Mouse (Mus musculus): Measurements from ENCODE around the gene Zmynd10. TPM values are rescaled to one million over a fixed set of nuclear protein-coding genes. Genes with fewer than 3 reads are reported as not detected.

The Zmynd10 gene
- total and polyA plus RNA-seq, 2 experiments from 2014 or later, result 0.25 TPM; not detected in 1

GRCm38 (mm10) chr9:107534408-107535202 lies 12.5 kb upstream of the Zmynd10 start:
- under 1% methylated on average over 40 of the region's 40 CpGs for WGBS
- Histone ChIP-seq H3K4me2 (ENCODE audit: low read depth, low read length) (peak overlapping the region; percentile 99), H3K36me3 (replicated peaks; ENCODE audit: control insufficient read depth, insufficient read depth, low read length) (peaks cover 31% of the 10 kb centered on the region), H3K27ac (ENCODE audit: low read depth) (peak overlapping the region; percentile 88), H3K4me3 (ENCODE audit: low read depth, low read length) (peak overlapping the region; percentile 87), H3K9ac (replicated peaks; ENCODE audit: low read depth, low read length) (peak overlapping the region; percentile 80), H3K4me1 (ENCODE audit: control insufficient read depth, insufficient read depth) (peaks cover 28% of the 10 kb centered on the region), H3K27me3 (ENCODE audit: control insufficient read depth, insufficient read depth, low read length) (no peaks in the 10 kb centered on the region), H3K9me3 (replicated peaks; ENCODE audit: control insufficient read depth, low read length) (no peaks in the 10 kb centered on the region)
- no peak for DNase-seq (ENCODE audit: low spot score)
- ATAC-seq (ENCODE audit: insufficient read depth, low read depth), result peak; percentile 0; the same call in 1 of the 2 replicates
- no peak for TF ChIP-seq CTCF (IDR thresholded peaks at IDR 0.05; ENCODE audit: low read depth)
- TF ChIP-seq EP300 (IDR thresholded peaks at IDR 0.05; ENCODE audit: low read depth), result no peak

- no peaks in the 10 kb centered on the region for H3K27me3 ChIP-seq (ENCODE audit: control insufficient read depth, insufficient read depth, low read length)
- H3K4me2 ChIP-seq (ENCODE audit: low read depth, low read length), result no peak overlapping the region
- H3K4me3 ChIP-seq (ENCODE audit: low read depth, low read length), result no peak overlapping the region
- no peak for DNase-seq (ENCODE audit: low spot score)
- H3K9ac ChIP-seq (replicated peaks; ENCODE audit: low read depth, low read length), result no peak overlapping the region
- H3K36me3 ChIP-seq (replicated peaks; ENCODE audit: control insufficient read depth, insufficient read depth, low read length), result peaks cover 36% of the 10 kb centered on the region
- H3K4me1 ChIP-seq (ENCODE audit: control insufficient read depth, insufficient read depth), result peaks cover 42% of the 10 kb centered on the region
- ATAC-seq (ENCODE audit: insufficient read depth, low read depth), result no peak
- H3K27ac ChIP-seq (ENCODE audit: low read depth), result no peak overlapping the region
- WGBS, result 93% methylated on average over 7 of the region's 7 CpGs
- no peaks in the 10 kb centered on the region for H3K9me3 ChIP-seq (replicated peaks; ENCODE audit: control insufficient read depth, low read length)
- TF ChIP-seq CTCF (IDR thresholded peaks at IDR 0.05; ENCODE audit: low read depth) (no peak), EP300 (IDR thresholded peaks at IDR 0.05; ENCODE audit: low read depth) (no peak)
Observed at GRCm38 (mm10) chr9:107538231-107538630, 8.9 kb upstream of the Zmynd10 start.

GRCm38 (mm10) chr9:107538711-107539110 lies 8.4 kb upstream of the Zmynd10 start:
- Histone ChIP-seq H3K4me1 (ENCODE audit: control insufficient read depth, insufficient read depth) (peaks cover 38% of the 10 kb centered on the region), H3K9me3 (replicated peaks; ENCODE audit: control insufficient read depth, low read length) (no peaks in the 10 kb centered on the region), H3K36me3 (replicated peaks; ENCODE audit: control insufficient read depth, insufficient read depth, low read length) (peaks cover 36% of the 10 kb centered on the region), H3K4me3 (ENCODE audit: low read depth, low read length) (no peak overlapping the region), H3K4me2 (ENCODE audit: low read depth, low read length) (no peak overlapping the region), H3K9ac (replicated peaks; ENCODE audit: low read depth, low read length) (no peak overlapping the region), H3K27me3 (ENCODE audit: control insufficient read depth, insufficient read depth, low read length) (no peaks in the 10 kb centered on the region), H3K27ac (ENCODE audit: low read depth) (no peak overlapping the region)
- WGBS, result 87% methylated on average over 3 of the region's 3 CpGs
- ATAC-seq (ENCODE audit: insufficient read depth, low read depth) (no peak), DNase-seq (ENCODE audit: low spot score) (no peak)
- TF ChIP-seq EP300 (IDR thresholded peaks at IDR 0.05; ENCODE audit: low read depth), result no peak
- no peak for TF ChIP-seq CTCF (IDR thresholded peaks at IDR 0.05; ENCODE audit: low read depth)

- Histone ChIP-seq H3K27ac (ENCODE audit: low read depth) (no peak overlapping the region), H3K9ac (replicated peaks; ENCODE audit: low read depth, low read length) (no peak overlapping the region), H3K4me3 (ENCODE audit: low read depth, low read length) (no peak overlapping the region), H3K27me3 (ENCODE audit: control insufficient read depth, insufficient read depth, low read length) (no peaks in the 10 kb centered on the region), H3K9me3 (replicated peaks; ENCODE audit: control insufficient read depth, low read length) (no peaks in the 10 kb centered on the region), H3K4me2 (ENCODE audit: low read depth, low read length) (no peak overlapping the region), H3K36me3 (replicated peaks; ENCODE audit: control insufficient read depth, insufficient read depth, low read length) (peaks cover 47% of the 10 kb centered on the region), H3K4me1 (ENCODE audit: control insufficient read depth, insufficient read depth) (peaks cover 38% of the 10 kb centered on the region)
- ATAC-seq (ENCODE audit: insufficient read depth, low read depth), result no peak
- no peak for DNase-seq (ENCODE audit: low spot score)
- TF ChIP-seq CTCF (IDR thresholded peaks at IDR 0.05; ENCODE audit: low read depth) (no peak), EP300 (IDR thresholded peaks at IDR 0.05; ENCODE audit: low read depth) (no peak)
- 94% methylated on average over 8 of the region's 8 CpGs for WGBS
Observed at GRCm38 (mm10) chr9:107539940-107540339, 7.2 kb upstream of the Zmynd10 start.

- peaks cover 34% of the 10 kb centered on the region for H3K4me1 ChIP-seq (ENCODE audit: control insufficient read depth, insufficient read depth)
- H3K9me3 ChIP-seq (replicated peaks; ENCODE audit: control insufficient read depth, low read length), result no peaks in the 10 kb centered on the region
- H3K36me3 ChIP-seq (replicated peaks; ENCODE audit: control insufficient read depth, insufficient read depth, low read length), result peaks cover 47% of the 10 kb centered on the region
- ATAC-seq (ENCODE audit: insufficient read depth, low read depth), result no peak
- H3K27ac ChIP-seq (ENCODE audit: low read depth), result no peak overlapping the region
- TF ChIP-seq EP300 (IDR thresholded peaks at IDR 0.05; ENCODE audit: low read depth) (no peak), CTCF (IDR thresholded peaks at IDR 0.05; ENCODE audit: low read depth) (no peak)
- H3K4me3 ChIP-seq (ENCODE audit: low read depth, low read length), result no peak overlapping the region
- no peak overlapping the region for H3K4me2 ChIP-seq (ENCODE audit: low read depth, low read length)
- no peak overlapping the region for H3K9ac ChIP-seq (replicated peaks; ENCODE audit: low read depth, low read length)
- H3K27me3 ChIP-seq (ENCODE audit: control insufficient read depth, insufficient read depth, low read length), result no peaks in the 10 kb centered on the region
- no peak for DNase-seq (ENCODE audit: low spot score)
- WGBS, result 61% methylated on average over 4 of the region's 4 CpGs
Observed at GRCm38 (mm10) chr9:107540420-107540819, 6.7 kb upstream of the Zmynd10 start.
